Mouse (Mus musculus): Measurements from ENCODE around the gene Arpc2.

DNA sequence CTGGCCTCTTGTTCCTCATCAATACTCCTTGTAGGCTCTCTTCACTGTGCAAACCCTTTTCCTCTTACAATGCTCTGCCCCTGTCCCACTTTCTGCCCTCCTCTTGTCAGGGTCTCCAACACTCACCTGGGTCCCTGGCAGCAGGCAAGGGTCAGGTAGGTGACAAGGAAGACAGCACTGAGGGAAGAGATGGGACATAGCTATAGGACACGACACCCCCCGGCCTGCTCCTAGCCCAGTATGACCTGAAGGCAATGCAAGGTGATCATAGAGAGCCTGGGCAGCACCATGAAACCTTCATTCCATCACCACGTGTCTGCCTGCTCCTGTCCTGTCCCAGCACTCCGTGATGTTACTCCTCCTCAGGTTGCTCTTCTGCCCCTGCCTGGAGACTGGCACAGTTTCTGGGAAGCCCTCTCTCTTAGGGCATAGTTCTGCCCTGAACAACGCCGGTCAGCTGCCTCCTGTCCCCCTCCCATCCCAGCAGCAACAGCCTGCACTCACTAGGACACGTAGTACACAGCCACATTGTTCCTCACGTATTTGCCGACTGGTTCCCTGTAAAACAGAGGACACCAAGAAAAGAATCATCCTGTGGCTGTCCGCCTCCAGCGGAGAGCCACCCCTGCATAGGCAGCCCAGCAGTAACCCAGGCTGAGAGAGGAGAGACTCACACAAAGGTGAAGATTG, 56.6 kb downstream of the Arpc2 start:
- peak; percentile 29 for TF ChIP-seq POLR2A (IDR thresholded peaks at IDR 0.05; ENCODE audit: insufficient read length, low read depth)
- TF ChIP-seq TCF3 (IDR thresholded peaks at IDR 0.05; ENCODE audit: insufficient read length, low read depth) = no peak
- TF ChIP-seq POLR2AphosphoS2 (IDR thresholded peaks at IDR 0.05; ENCODE audit: insufficient read length, low read depth) = peak; percentile 22
- no peak for TF ChIP-seq USF1 (IDR thresholded peaks at IDR 0.05; ENCODE audit: low read depth)
- TF ChIP-seq REST (IDR thresholded peaks at IDR 0.05; ENCODE audit: insufficient read depth, insufficient read length) = no peak
- TF ChIP-seq MAX (IDR thresholded peaks at IDR 0.05; ENCODE audit: low read depth) = no peak
- no peak for TF ChIP-seq MYOG (IDR thresholded peaks at IDR 0.05; ENCODE audit: control insufficient read depth in 1 of 3, insufficient read depth in 1 of 3, insufficient read length in 2 of 3, low read depth in 2 of 3)
- no peak for TF ChIP-seq E2F4 (IDR thresholded peaks at IDR 0.05; ENCODE audit: insufficient read depth)

Measured in myocyte (in vitro differentiated cells).